Comparison of ENCODE assay signal across 15 mouse cellular contexts in genomic region chr14:14925615-14926014, GRCm38 (mm10).
"Had no signal": no experiment of that assay in that cellular context is flagged by ENCODE, and none has a peak within 500 bp of the region (broad histone marks: within the 10 kb centered on the region; RNA-seq: fewer than 3 reads in every experiment).

No protein-coding gene starts in this region.

- H3K27ac ChIP-seq: neural tube, embryonic 15.5 days; stomach, embryonic 15.5 days; stomach, postnatal 0 days had no signal

- H3K4me3 ChIP-seq: neural tube, embryonic 15.5 days; stomach, embryonic 15.5 days had no signal

- H3K9ac ChIP-seq: neural tube, embryonic 15.5 days; stomach, embryonic 15.5 days had no signal

- H3K4me1 ChIP-seq: neural tube, embryonic 15.5 days; stomach, embryonic 15.5 days had no signal

- DNase-seq: retina, postnatal 1 day; right cerebral cortex, adult 18-20 months; right cerebral cortex, postnatal 14 days; right cerebral cortex, postnatal 25 days; right cerebral cortex, postnatal 4 days; spleen, adult 18-20 months; thymus, adult 18-20 months; thymus, adult 2 months; thymus, postnatal 14 days; thymus, postnatal 25 days; thymus, postnatal 36 days; thymus, postnatal 4 days had no signal

- H3K27me3 ChIP-seq: neural tube, embryonic 15.5 days; stomach, embryonic 15.5 days had no signal

- H3K36me3 ChIP-seq: neural tube, embryonic 15.5 days; stomach, embryonic 15.5 days had no signal
